8 mouse cellular contexts compared by ENCODE assay signal in genomic region chr5:115076144-115076901, GRCm38 (mm10). TPM values are rescaled to one million over a fixed set of nuclear protein-coding genes. Genes with fewer than 3 reads are reported as not detected.
DNase-seq lines count a peak whose midpoint lies in the region; ATAC-seq and TF ChIP-seq lines count a peak whose summit lies in the region.

No protein-coding gene starts in this region.

- no peaks in the 10 kb centered on the region for H3K9me3 ChIP-seq in midbrain, embryonic 14.5 days (ENCODE audit: control insufficient read depth, low read length)
- H3K9me3 ChIP-seq in midbrain, embryonic 15.5 days = no peaks in the 10 kb centered on the region
- H3K9me3 ChIP-seq in limb, embryonic 14.5 days (ENCODE audit: control insufficient read depth, low read length) = no peaks in the 10 kb centered on the region
- H3K9me3 ChIP-seq in neural tube, embryonic 11.5 days (ENCODE audit: control insufficient read depth, low read length) = no peaks in the 10 kb centered on the region

- H3K4me2 ChIP-seq in midbrain, embryonic 14.5 days (ENCODE audit: low read length) = no peak overlapping the region
- H3K4me2 ChIP-seq in midbrain, embryonic 15.5 days = no peak overlapping the region
- H3K4me2 ChIP-seq in limb, embryonic 14.5 days (replicated peaks; ENCODE audit: low read depth, low read length, severe bottlenecking) = no peak overlapping the region
- H3K4me2 ChIP-seq in neural tube, embryonic 11.5 days (ENCODE audit: low read depth) = no peak overlapping the region

- H3K4me1 ChIP-seq in midbrain, embryonic 14.5 days (ENCODE audit: control insufficient read depth, insufficient read depth, low read length) = no peaks in the 10 kb centered on the region
- H3K4me1 ChIP-seq in midbrain, embryonic 15.5 days = 0 out of 2 replicates have a peak, but pooled peaks cover 2% of the 10 kb centered on the region
- H3K4me1 ChIP-seq in limb, embryonic 14.5 days (ENCODE audit: control insufficient read depth, insufficient read depth, low read length) = peaks cover 9% of the 10 kb centered on the region
- peaks cover 3% of the 10 kb centered on the region; the same call in 1 of the 2 replicates for H3K4me1 ChIP-seq in neural tube, embryonic 11.5 days (ENCODE audit: control insufficient read depth, insufficient read depth, low read length)

- no peak for ATAC-seq in midbrain, embryonic 14.5 days (ENCODE audit: low FRiP score, low TSS enrichment)
- no peak for ATAC-seq in midbrain, embryonic 15.5 days (replicated peaks)
- ATAC-seq in limb, embryonic 14.5 days (ENCODE audit: low FRiP score, low read depth) = no peak
- ATAC-seq in neural tube, embryonic 11.5 days (ENCODE audit: insufficient read depth, low FRiP score, low TSS enrichment) = no peak

- TF ChIP-seq POLR2A in limb, embryonic 14.5 days (IDR thresholded peaks at IDR 0.05; ENCODE audit: borderline replicate concordance, extremely low read depth, insufficient read depth, insufficient read length) = no peak

- no peaks in the 10 kb centered on the region for H3K27me3 ChIP-seq in midbrain, embryonic 14.5 days (ENCODE audit: control insufficient read depth, insufficient read depth, low read length)
- no peaks in the 10 kb centered on the region for H3K27me3 ChIP-seq in midbrain, embryonic 15.5 days (replicated peaks)
- no peaks in the 10 kb centered on the region for H3K27me3 ChIP-seq in limb, embryonic 14.5 days (ENCODE audit: control insufficient read depth, insufficient read depth, low read length)
- no peaks in the 10 kb centered on the region for H3K27me3 ChIP-seq in neural tube, embryonic 11.5 days (ENCODE audit: control insufficient read depth, insufficient read depth, low read length)

- no peak overlapping the region for H3K27ac ChIP-seq in midbrain, embryonic 14.5 days (replicated peaks; ENCODE audit: low read depth, low read length)
- H3K27ac ChIP-seq in midbrain, embryonic 15.5 days = no peak overlapping the region
- no peak overlapping the region for H3K27ac ChIP-seq in limb, embryonic 14.5 days (replicated peaks; ENCODE audit: low read depth, low read length)
- no peak overlapping the region for H3K27ac ChIP-seq in neural tube, embryonic 11.5 days (ENCODE audit: low read depth, low read length)

- no peak overlapping the region for H3K9ac ChIP-seq in midbrain, embryonic 14.5 days (replicated peaks; ENCODE audit: low read length)
- no peak overlapping the region for H3K9ac ChIP-seq in midbrain, embryonic 15.5 days
- no peak overlapping the region for H3K9ac ChIP-seq in limb, embryonic 14.5 days (ENCODE audit: low read depth, low read length, severe bottlenecking)
- no peak overlapping the region for H3K9ac ChIP-seq in neural tube, embryonic 11.5 days (ENCODE audit: low read length)

- peak; percentile 79 for DNase-seq in midbrain, embryonic 14.5 days
- peak; percentile 80 for DNase-seq in ZHBTc4 (ENCODE audit: low read depth, low spot score)
- peak; percentile 39 to 74 for DNase-seq in cerebellum, postnatal 4 days (ENCODE audit: low spot score in 2 of 2)
- DNase-seq in heart, postnatal 4 days = peak; percentile 82
- DNase-seq in limb, embryonic 14.5 days (ENCODE audit: low spot score) = peak; percentile 55
- peak; percentile 57 for DNase-seq in neural tube, embryonic 11.5 days (ENCODE audit: low spot score)
- peak; percentile 68 to 73 for DNase-seq in thymus, postnatal 36 days

- H3K36me3 ChIP-seq in midbrain, embryonic 14.5 days (ENCODE audit: control insufficient read depth, insufficient read depth, low read length) = peaks cover 17% of the 10 kb centered on the region; the same call in 1 of the 2 replicates
- H3K36me3 ChIP-seq in midbrain, embryonic 15.5 days (replicated peaks) = 0 out of 2 replicates have a peak, but pooled peaks cover 3% of the 10 kb centered on the region
- H3K36me3 ChIP-seq in limb, embryonic 14.5 days (ENCODE audit: control insufficient read depth, insufficient read depth, low read length) = peaks cover 18% of the 10 kb centered on the region
- H3K36me3 ChIP-seq in neural tube, embryonic 11.5 days (ENCODE audit: control insufficient read depth, insufficient read depth, low read length) = no peaks in the 10 kb centered on the region

- H3K4me3 ChIP-seq in midbrain, embryonic 14.5 days (replicated peaks; ENCODE audit: low read depth, low read length) = no peak overlapping the region
- H3K4me3 ChIP-seq in midbrain, embryonic 15.5 days = no peak overlapping the region
- no peak overlapping the region for H3K4me3 ChIP-seq in limb, embryonic 14.5 days (replicated peaks; ENCODE audit: low read length)
- H3K4me3 ChIP-seq in neural tube, embryonic 11.5 days (ENCODE audit: low read depth, low read length) = no peak overlapping the region

- 60% methylated on average over 5 of the region's 5 CpGs for WGBS in midbrain, embryonic 14.5 days
- WGBS in midbrain, embryonic 15.5 days = 63% methylated on average over 5 of the region's 5 CpGs
- 58% methylated on average over 5 of the region's 5 CpGs for WGBS in limb, embryonic 14.5 days
- WGBS in neural tube, embryonic 11.5 days = 58% methylated on average over 5 of the region's 5 CpGs

RNA-seq across cellular contexts. Expression of gene Gm10401, which starts 21.8 kb away (rescaled TPM):
- 59.4 and 72.9 TPM in 2 replicates for polyA plus RNA-seq in midbrain, embryonic 14.5 days (2014; fragmentation: Nextera tagmentation; extraction: Ambion mirVana)
- polyA plus RNA-seq in midbrain, embryonic 15.5 days (2015; fragmentation: Nextera tagmentation; extraction: Ambion mirVana) = 43.4 and 51.0 TPM in 2 replicates
- total RNA-seq in heart, postnatal 4 days (2021) = not detected
- polyA plus RNA-seq in limb, embryonic 14.5 days (2012; rRNA removed) = not detected in 2 replicates
- polyA plus RNA-seq in limb, embryonic 14.5 days (2014; fragmentation: Nextera tagmentation; extraction: Ambion mirVana) = 58.2 and 63.5 TPM in 2 replicates
- 27.2 and 29.5 TPM in 2 replicates for polyA plus RNA-seq in neural tube, embryonic 11.5 days (2014; fragmentation: Nextera tagmentation; extraction: Ambion mirVana)

RNA-seq across cellular contexts. Expression of gene Acads, which starts 42.8 kb away (rescaled TPM):
- 13.8 and 14.6 TPM in 2 replicates for polyA plus RNA-seq in midbrain, embryonic 14.5 days (2014; fragmentation: Nextera tagmentation; extraction: Ambion mirVana)
- polyA plus RNA-seq in midbrain, embryonic 15.5 days (2015; fragmentation: Nextera tagmentation; extraction: Ambion mirVana) = 16.0 and 19.4 TPM in 2 replicates
- 100 to 1,000 TPM; 153 to 165 TPM for total RNA-seq in heart, postnatal 4 days (2021)
- 50.5 and 59.8 TPM in 2 replicates for polyA plus RNA-seq in limb, embryonic 14.5 days (2012; rRNA removed)
- 27.6 and 30.9 TPM in 2 replicates for polyA plus RNA-seq in limb, embryonic 14.5 days (2014; fragmentation: Nextera tagmentation; extraction: Ambion mirVana)
- polyA plus RNA-seq in neural tube, embryonic 11.5 days (2014; fragmentation: Nextera tagmentation; extraction: Ambion mirVana) = 27.7 and 31.3 TPM in 2 replicates

RNA-seq across cellular contexts. Expression of gene Unc119b, which starts 58.5 kb away (rescaled TPM):
- polyA plus RNA-seq in midbrain, embryonic 14.5 days (2014; fragmentation: Nextera tagmentation; extraction: Ambion mirVana) = 29.1 and 37.2 TPM in 2 replicates
- polyA plus RNA-seq in midbrain, embryonic 15.5 days (2015; fragmentation: Nextera tagmentation; extraction: Ambion mirVana) = 35.1 and 38.2 TPM in 2 replicates
- 10 to 100 TPM; 21.7 to 25.9 TPM for total RNA-seq in heart, postnatal 4 days (2021)
- polyA plus RNA-seq in limb, embryonic 14.5 days (2012; rRNA removed) = 44.3 and 53.9 TPM in 2 replicates
- polyA plus RNA-seq in limb, embryonic 14.5 days (2014; fragmentation: Nextera tagmentation; extraction: Ambion mirVana) = 38.4 and 41.1 TPM in 2 replicates
- 67.7 and 73.4 TPM in 2 replicates for polyA plus RNA-seq in neural tube, embryonic 11.5 days (2014; fragmentation: Nextera tagmentation; extraction: Ambion mirVana)
